Mouse (Mus musculus): ENCODE data around the gene Gm21748.
"Not testable (repeated sequence)": the region's sequence is repeated elsewhere in the genome, so short reads cannot be mapped to it uniquely, and the experiment has no call there.

The Gm21748 gene

GRCm38 (mm10) chrY:90839077-90839476 is at the start of gene Gm21748:
TSS of gene Gm21748 (minus strand) at chrY:90839177.
- not testable (repeated sequence) for DNase-seq (ENCODE audit: low spot score)

Data from spleen, adult 12 weeks (tissue).